Mouse (Mus musculus): ENCODE data around the gene Morn1. TPM values are rescaled to one million over a fixed set of nuclear protein-coding genes. Genes with fewer than 3 reads are reported as not detected.

Morn1 gene
- polyA plus RNA-seq (2015; fragmentation: Nextera tagmentation; extraction: Ambion mirVana), result 6.2 and 9.4 TPM in 2 replicates

DNA sequence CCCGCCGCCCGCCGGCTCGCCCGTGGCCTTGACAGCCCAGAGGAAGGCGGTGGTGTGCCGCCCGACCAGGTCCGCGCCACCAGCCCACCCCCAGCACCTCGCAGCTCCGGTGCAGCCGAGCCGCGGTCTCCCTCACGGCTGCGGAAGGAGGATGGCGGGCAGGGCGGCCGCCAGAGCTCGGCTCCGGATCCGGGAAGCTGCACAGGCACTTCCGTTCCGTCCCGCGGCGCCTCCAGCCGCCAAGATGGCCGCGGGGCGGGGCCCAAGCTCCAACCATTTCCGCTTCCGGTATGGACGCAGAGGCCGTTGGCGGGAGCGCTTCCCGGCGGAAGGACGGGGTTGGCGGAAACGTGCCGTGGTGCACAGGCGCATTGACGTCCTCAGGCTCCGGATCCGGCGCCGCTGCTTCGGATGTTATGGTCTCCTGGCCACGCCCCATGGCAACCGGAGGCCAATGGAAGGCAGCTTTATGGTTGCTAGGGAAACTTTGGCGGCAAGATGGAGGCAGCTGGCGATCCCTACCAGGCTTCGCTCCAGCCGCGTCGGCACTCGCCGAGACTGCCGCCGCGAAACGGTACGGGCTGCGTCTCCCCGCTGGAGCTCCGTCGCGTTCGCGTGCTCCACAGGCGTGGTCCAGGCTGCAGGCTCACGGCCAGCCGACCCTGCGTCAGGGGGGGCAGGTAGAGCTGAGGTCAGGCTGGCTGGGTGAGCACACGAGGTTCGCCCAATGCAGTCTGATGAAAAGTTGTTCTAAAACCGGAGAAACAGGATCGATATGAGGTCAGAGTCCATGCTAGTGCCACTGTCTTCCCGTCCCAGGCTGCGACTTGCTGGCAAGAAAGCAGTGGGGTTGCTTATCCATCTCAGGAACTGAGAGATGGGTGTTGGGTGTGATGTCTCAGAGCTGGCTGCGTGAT, at the start of gene Morn1, which contains the start of gene Rer1:
Morn1 (plus strand) TSS at position 470 of the 917 bp plus-strand sequence.
Rer1 (minus strand) TSS at position 275 of the 917 bp plus-strand sequence.
- no peak for TF ChIP-seq CTCF (IDR thresholded peaks at IDR 0.05)
- TF ChIP-seq EP300 (IDR thresholded peaks at IDR 0.05), result no peak
- under 1% methylated on average over 57 of the region's 85 CpGs for WGBS
- H3K4me3 ChIP-seq (ENCODE audit: low read depth, low read length), result peak within 1 kb of the TSS; percentile 90

DNA sequence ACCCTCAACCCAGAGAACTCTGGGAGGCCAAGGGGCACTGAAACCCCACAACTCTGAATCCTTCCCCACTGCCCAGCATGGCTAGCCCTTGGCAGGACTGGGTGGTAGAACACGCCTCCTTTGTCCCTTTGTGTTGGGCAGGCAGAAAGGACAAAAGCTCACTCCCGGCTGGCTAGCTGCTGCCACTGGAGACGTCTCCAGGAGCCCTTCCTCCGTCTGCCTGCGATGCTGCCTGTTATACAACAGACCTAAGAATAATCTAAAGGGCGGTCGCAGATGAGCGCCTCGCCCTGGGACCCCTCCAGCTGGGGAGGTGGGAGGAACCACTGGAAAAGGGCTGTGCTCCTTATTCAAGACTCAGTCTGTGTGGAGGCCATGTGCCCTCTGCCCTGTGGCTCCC, 46.2 kb upstream of the Morn1 start:
- no peak overlapping the region for H3K4me3 ChIP-seq (ENCODE audit: low read depth, low read length)

More for the DNA sequence above, at the start of gene Morn1, which contains the start of gene Rer1:
- peak within 1 kb of the TSS; percentile 85 for H3K4me2 ChIP-seq (replicated peaks; ENCODE audit: low read depth, low read length)
- ATAC-seq, result peak; percentile 99
- no peaks in the 10 kb centered on the region for H3K9me3 ChIP-seq (ENCODE audit: low read length)
- H3K4me1 ChIP-seq (ENCODE audit: insufficient read depth, low read depth, low read length), result peaks cover 18% of the 10 kb centered on the region
- peak; percentile 100 for DNase-seq (ENCODE audit: low spot score)
- peak within 1 kb of the TSS; percentile 87 for H3K9ac ChIP-seq (replicated peaks; ENCODE audit: low read depth)
- H3K27me3 ChIP-seq (replicated peaks; ENCODE audit: insufficient read depth, low read length), result no peaks in the 10 kb centered on the region
- H3K36me3 ChIP-seq (ENCODE audit: insufficient read depth, low read length), result no peaks in the 10 kb centered on the region
- peak within 1 kb of the TSS; percentile 89 for H3K27ac ChIP-seq (ENCODE audit: low read length)

DNA sequence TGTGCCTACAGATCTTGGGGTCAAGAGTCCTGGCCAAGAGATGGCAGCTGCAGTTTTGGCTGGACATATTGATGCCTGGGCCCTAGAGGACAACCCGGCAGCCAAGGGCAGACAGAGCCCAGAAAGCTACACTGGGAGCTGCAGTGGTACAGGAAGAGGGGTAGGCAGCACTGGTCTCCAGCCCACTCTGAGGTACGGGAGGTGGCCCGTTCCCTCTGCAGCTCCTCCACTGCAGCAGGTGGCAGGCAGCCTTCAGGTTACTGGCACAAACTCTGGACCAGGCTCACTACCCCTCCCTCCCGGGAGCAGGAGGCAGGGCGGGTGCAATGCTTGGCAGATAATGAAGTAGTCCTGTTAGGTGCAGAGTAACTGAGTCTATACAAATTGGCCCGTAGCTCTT, 45.7 kb upstream of the Morn1 start:
- TF ChIP-seq CTCF (IDR thresholded peaks at IDR 0.05), result no peak
- TF ChIP-seq EP300 (IDR thresholded peaks at IDR 0.05), result no peak
- Histone ChIP-seq H3K27ac (ENCODE audit: low read length) (no peak overlapping the region), H3K4me3 (ENCODE audit: low read depth, low read length) (no peak overlapping the region), H3K4me1 (ENCODE audit: insufficient read depth, low read depth, low read length) (no peaks in the 10 kb centered on the region), H3K4me2 (replicated peaks; ENCODE audit: low read depth, low read length) (no peak overlapping the region), H3K36me3 (ENCODE audit: insufficient read depth, low read length) (no peaks in the 10 kb centered on the region), H3K9me3 (ENCODE audit: low read length) (no peaks in the 10 kb centered on the region), H3K27me3 (replicated peaks; ENCODE audit: insufficient read depth, low read length) (peaks cover 25% of the 10 kb centered on the region), H3K9ac (replicated peaks; ENCODE audit: low read depth) (no peak overlapping the region)
- no peak for DNase-seq (ENCODE audit: low spot score)
- 68% methylated on average over 6 of the region's 6 CpGs for WGBS
- ATAC-seq, result no peak

More for the DNA sequence above, 46.2 kb upstream of the Morn1 start:
- no peak overlapping the region for H3K9ac ChIP-seq (replicated peaks; ENCODE audit: low read depth)
- no peaks in the 10 kb centered on the region for H3K36me3 ChIP-seq (ENCODE audit: insufficient read depth, low read length)
- no peak for ATAC-seq
- H3K4me1 ChIP-seq (ENCODE audit: insufficient read depth, low read depth, low read length), result no peaks in the 10 kb centered on the region
- TF ChIP-seq CTCF (IDR thresholded peaks at IDR 0.05), result no peak
- TF ChIP-seq EP300 (IDR thresholded peaks at IDR 0.05), result no peak
- H3K27me3 ChIP-seq (replicated peaks; ENCODE audit: insufficient read depth, low read length), result peaks cover 25% of the 10 kb centered on the region
- H3K4me2 ChIP-seq (replicated peaks; ENCODE audit: low read depth, low read length), result no peak overlapping the region
- H3K9me3 ChIP-seq (ENCODE audit: low read length), result no peaks in the 10 kb centered on the region
- DNase-seq (ENCODE audit: low spot score), result no peak
- no peak overlapping the region for H3K27ac ChIP-seq (ENCODE audit: low read length)
- 64% methylated on average over 9 of the region's 9 CpGs for WGBS

DNA sequence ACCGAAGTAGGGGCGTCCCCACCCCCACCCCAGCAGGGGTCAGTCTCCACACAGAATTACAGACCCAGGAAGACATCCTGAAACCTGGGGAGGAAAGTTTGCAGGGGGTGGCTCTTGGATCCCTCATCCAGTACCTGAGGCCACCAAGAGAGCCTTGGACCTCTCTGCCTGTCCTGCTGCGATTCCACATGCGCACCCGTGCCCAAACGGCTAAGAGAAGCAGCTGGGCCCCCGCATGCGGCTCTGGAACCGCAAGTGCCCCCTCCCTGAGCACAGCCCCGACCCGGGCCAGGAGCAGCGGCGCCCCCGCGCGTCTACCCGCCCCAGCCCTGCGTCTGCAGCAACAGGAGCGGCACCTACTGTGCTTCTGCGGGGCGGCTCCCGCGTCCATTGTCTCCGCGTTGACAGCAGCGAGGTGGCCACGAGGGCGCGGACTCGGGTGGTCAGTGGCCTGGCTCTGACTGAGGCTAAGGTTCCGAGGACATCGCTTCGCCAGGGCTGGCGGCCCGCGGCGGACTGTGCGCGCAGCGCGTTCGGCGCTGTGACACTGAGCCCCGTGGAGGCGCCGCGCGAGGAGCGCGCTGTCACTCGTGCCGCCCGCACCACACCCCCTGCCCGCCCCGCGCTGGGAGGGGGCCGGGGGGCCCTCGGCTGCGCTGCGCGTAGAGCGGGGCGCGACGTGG, 43.6 kb upstream of the Morn1 start:
- no peaks in the 10 kb centered on the region for H3K36me3 ChIP-seq (ENCODE audit: insufficient read depth, low read length)
- H3K4me1 ChIP-seq (ENCODE audit: insufficient read depth, low read depth, low read length), result no peaks in the 10 kb centered on the region
- H3K9me3 ChIP-seq (ENCODE audit: low read length), result no peaks in the 10 kb centered on the region
- DNase-seq (ENCODE audit: low spot score) (no peak), ATAC-seq (no peak)
- H3K27ac ChIP-seq (ENCODE audit: low read length), result no peak overlapping the region
- TF ChIP-seq EP300 (IDR thresholded peaks at IDR 0.05), result no peak
- TF ChIP-seq CTCF (IDR thresholded peaks at IDR 0.05), result no peak
- peaks cover 25% of the 10 kb centered on the region for H3K27me3 ChIP-seq (replicated peaks; ENCODE audit: insufficient read depth, low read length)
- no peak overlapping the region; the same call in 1 of the 2 replicates for H3K4me3 ChIP-seq (ENCODE audit: low read depth, low read length)
- H3K4me2 ChIP-seq (replicated peaks; ENCODE audit: low read depth, low read length), result peak overlapping the region; percentile 46
- no peak overlapping the region for H3K9ac ChIP-seq (replicated peaks; ENCODE audit: low read depth)
- WGBS, result 4% methylated on average over 65 of the region's 65 CpGs

DNA sequence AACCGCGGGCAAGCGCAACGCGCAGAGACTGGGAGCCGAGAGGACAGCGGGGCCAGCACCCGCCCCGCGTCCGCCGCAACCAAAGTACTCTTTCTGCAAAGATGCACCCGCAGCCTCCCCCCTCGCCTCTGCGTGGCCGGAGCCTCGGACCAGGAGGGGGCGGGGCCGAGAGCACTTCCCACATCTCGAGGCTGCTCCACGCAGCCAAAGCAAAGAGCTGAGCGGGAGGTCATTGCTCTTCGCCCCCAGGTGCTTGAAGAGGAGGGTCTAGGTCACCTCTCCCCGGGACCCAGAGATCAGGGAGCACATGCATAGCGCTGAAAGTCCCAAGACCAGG, 43.1 kb upstream of the Morn1 start:
- Histone ChIP-seq H3K4me1 (ENCODE audit: insufficient read depth, low read depth, low read length) (no peaks in the 10 kb centered on the region), H3K27ac (ENCODE audit: low read length) (no peak overlapping the region), H3K27me3 (replicated peaks; ENCODE audit: insufficient read depth, low read length) (peaks cover 25% of the 10 kb centered on the region), H3K9me3 (ENCODE audit: low read length) (no peaks in the 10 kb centered on the region), H3K4me3 (ENCODE audit: low read depth, low read length) (no peak overlapping the region; the same call in 1 of the 2 replicates), H3K36me3 (ENCODE audit: insufficient read depth, low read length) (no peaks in the 10 kb centered on the region), H3K4me2 (replicated peaks; ENCODE audit: low read depth, low read length) (peak overlapping the region; percentile 46), H3K9ac (replicated peaks; ENCODE audit: low read depth) (no peak overlapping the region)
- 3% methylated on average over 23 of the region's 25 CpGs for WGBS
- DNase-seq (ENCODE audit: low spot score) (no peak), ATAC-seq (no peak)
- TF ChIP-seq EP300 (IDR thresholded peaks at IDR 0.05) (no peak), CTCF (IDR thresholded peaks at IDR 0.05) (no peak)

DNA sequence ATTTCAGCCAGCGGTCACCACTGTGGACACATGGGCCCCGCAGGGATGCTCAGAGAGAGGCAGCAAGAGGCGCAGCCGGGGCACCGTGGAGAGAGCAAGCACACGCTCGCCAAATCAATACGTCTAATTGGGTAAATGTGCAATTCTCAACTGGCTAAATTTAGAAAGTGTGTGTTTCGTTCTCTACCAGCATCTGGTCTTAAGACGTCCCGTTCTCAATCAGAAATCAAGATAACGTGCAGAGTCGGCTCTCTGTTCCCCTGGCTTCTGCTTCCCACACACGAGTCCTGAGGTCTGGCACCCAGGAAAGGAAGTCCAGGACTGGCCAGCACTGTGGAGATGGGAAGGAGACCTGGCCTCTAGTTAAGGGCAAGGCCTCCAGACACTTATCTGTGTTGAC, 39.7 kb upstream of the Morn1 start:
- Histone ChIP-seq H3K27ac (ENCODE audit: low read length) (no peak overlapping the region), H3K9ac (replicated peaks; ENCODE audit: low read depth) (no peak overlapping the region), H3K27me3 (replicated peaks; ENCODE audit: insufficient read depth, low read length) (peaks cover 25% of the 10 kb centered on the region), H3K4me3 (ENCODE audit: low read depth, low read length) (no peak overlapping the region), H3K36me3 (ENCODE audit: insufficient read depth, low read length) (no peaks in the 10 kb centered on the region), H3K9me3 (ENCODE audit: low read length) (no peaks in the 10 kb centered on the region), H3K4me2 (replicated peaks; ENCODE audit: low read depth, low read length) (no peak overlapping the region), H3K4me1 (ENCODE audit: insufficient read depth, low read depth, low read length) (no peaks in the 10 kb centered on the region)
- TF ChIP-seq EP300 (IDR thresholded peaks at IDR 0.05) (no peak), CTCF (IDR thresholded peaks at IDR 0.05) (no peak)
- ATAC-seq (no peak), DNase-seq (ENCODE audit: low spot score) (no peak)
- 83% methylated on average over 14 of the region's 14 CpGs for WGBS

Data from lung, postnatal 0 days (tissue).